Mouse (Mus musculus) heart, adult 2 months (tissue): ENCODE data around the gene Stap1. TPM values are rescaled to one million over a fixed set of nuclear protein-coding genes. Genes with fewer than 3 reads are reported as not detected.

Source experiments
- DNase-seq, 2 experiments: peaks; one replicate each; pipeline ENCODE4 v3.0.0; 2021
- H3K27ac ChIP-seq: fragments of 200-600 bp; 2 replicates; pipeline ENCODE4 v1.8.1; 2022
- H3K27me3 ChIP-seq: fragments of 200-500 bp; 2 replicates; pipeline ENCODE4 v1.6.1; 2012; ENCODE audit warnings: mild to moderate bottlenecking, low read length, inconsistent platforms, mixed read lengths; ENCODE audit not compliant: control insufficient read depth, insufficient read depth
- H3K36me3 ChIP-seq: fragments of 200-500 bp; 2 replicates; pipeline ENCODE4 v1.6.1; 2012; ENCODE audit warnings: low read length, inconsistent platforms; ENCODE audit not compliant: control insufficient read depth, insufficient read depth
- H3K4me1 ChIP-seq: fragments of 200-500 bp; 2 replicates; pipeline ENCODE4 v1.6.1; 2011; ENCODE audit warnings: low read length; ENCODE audit not compliant: control insufficient read depth, insufficient read depth
- H3K4me3 ChIP-seq: fragments of 200-600 bp; 2 replicates; pipeline ENCODE4 v1.8.1; 2022
- H3K79me2 ChIP-seq: fragments of 200-500 bp; replicated peaks from 2 replicates; pipeline ENCODE4 v1.6.1; 2012; ENCODE audit warnings: mild to moderate bottlenecking, inconsistent platforms, low read length, moderate library complexity, mixed read lengths; ENCODE audit not compliant: control insufficient read depth, insufficient read depth
- H3K9ac ChIP-seq: fragments of 200-500 bp; 2 replicates; pipeline ENCODE4 v1.6.1; 2012; ENCODE audit warnings: low read depth, mild to moderate bottlenecking, control low read depth, inconsistent platforms, low read length, mixed read lengths
- CTCF ChIP-seq: fragments of 200-600 bp; IDR thresholded peaks from 2 replicates; pipeline ENCODE4 v1.8.1; 2022; ENCODE audit warnings: antibody characterized with exemption, mild to moderate bottlenecking, moderate library complexity
- EP300 ChIP-seq: fragments of 200-500 bp; IDR thresholded peaks from 2 replicates; pipeline ENCODE4 v1.6.1; 2011; ENCODE audit warnings: low read depth, low read length, control low read depth; ENCODE audit not compliant: insufficient read depth
- POLR2A ChIP-seq: fragments of 200-500 bp; IDR thresholded peaks from 2 replicates; pipeline ENCODE4 v1.6.1; 2011; ENCODE audit warnings: mild to moderate bottlenecking, low read depth, low read length, control low read depth; ENCODE audit not compliant: insufficient read depth
- WGBS: fragments of 180-500 bp; shearing (Covaris S2); methylation state at CpG from one replicate; pipeline ENCODE4 v1.1.7; 2018; 5-methylcytosine and 5-hydroxymethylcytosine counted together
- intact Hi-C: fragments of 180-260 bp; cut with DNase I; formaldehyde crosslinking; loops from one replicate; pipeline ENCODE4 v1.15.1; 2025
- polyA plus RNA-seq: library from polyadenylated mRNA; depleted of rRNA; stranded (reverse); fragments of >200 nt; gene quantifications from 2 replicates; pipeline ENCODE4 v1.2.3, GENCODE M21; 2012
- total RNA-seq, 2 experiments: library from RNA; stranded (reverse); gene quantifications; 2 replicates each; pipeline ENCODE4 v1.2.3; 2021

The Stap1 gene
- total and polyA plus RNA-seq, 3 experiments, result 0.57 to 0.68 (median 0.64) TPM

DNA sequence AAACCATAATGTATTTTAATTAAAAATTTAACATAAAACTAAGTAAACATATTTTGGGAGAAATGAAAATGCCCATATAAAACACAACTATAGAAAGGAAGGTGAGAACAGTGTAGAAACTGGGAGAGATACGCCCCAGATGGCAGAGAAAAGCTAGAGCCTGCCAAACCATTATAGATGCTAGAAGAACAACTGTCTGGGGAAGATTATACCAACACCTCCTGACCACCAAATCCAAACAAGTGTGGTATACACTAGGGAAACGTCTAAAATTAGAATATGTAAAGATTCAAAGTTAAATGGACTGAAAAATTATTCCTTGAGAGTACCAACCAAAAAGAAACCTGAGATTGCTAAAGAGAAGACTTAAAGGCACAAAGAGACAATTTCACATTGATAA lies 35.1 kb downstream of the Stap1 start:
- no peaks in the 10 kb centered on the region for H3K27me3 ChIP-seq
- no peak for DNase-seq
- WGBS, result 84% methylated on average over 2 of the region's 2 CpGs
- no peak for TF ChIP-seq POLR2A
- TF ChIP-seq CTCF, result no peak
- TF ChIP-seq EP300, result no peak
- intact Hi-C loops, result no loop called here
- no peaks in the 10 kb centered on the region for H3K79me2 ChIP-seq
- H3K27ac ChIP-seq, result no peak overlapping the region
- H3K36me3 ChIP-seq, result no peaks in the 10 kb centered on the region
- H3K4me3 ChIP-seq, result no peak overlapping the region
- no peak overlapping the region for H3K9ac ChIP-seq
- H3K4me1 ChIP-seq, result no peaks in the 10 kb centered on the region

- Histone ChIP-seq H3K36me3 (peaks cover 6% of the 10 kb centered on the region), H3K27me3 (no peaks in the 10 kb centered on the region), H3K27ac (no peak overlapping the region), H3K4me3 (no peak overlapping the region), H3K9ac (no peak overlapping the region), H3K4me1 (no peaks in the 10 kb centered on the region; the same call in 1 of the 2 replicates), H3K79me2 (no peaks in the 10 kb centered on the region)
- TF ChIP-seq EP300 (no peak), POLR2A (no peak), CTCF (no peak)
- intact Hi-C loops, result no loop called here
- 97% methylated on average over 1 of the region's 1 CpGs for WGBS
- no peak for DNase-seq
Measured at GRCm38 (mm10) chr5:86111074-86111473, 39.5 kb downstream of the Stap1 start.

GRCm38 (mm10) chr5:86113037-86113436 lies 41.5 kb downstream of the Stap1 start:
- H3K4me1 ChIP-seq, result no peaks in the 10 kb centered on the region; the same call in 1 of the 2 replicates
- DNase-seq, result no peak
- no peaks in the 10 kb centered on the region for H3K79me2 ChIP-seq
- H3K4me3 ChIP-seq, result no peak overlapping the region
- H3K27ac ChIP-seq, result no peak overlapping the region
- 56% methylated on average over 2 of the region's 2 CpGs for WGBS
- intact Hi-C loops, result no loop called here
- H3K36me3 ChIP-seq, result peaks cover 6% of the 10 kb centered on the region
- no peak overlapping the region for H3K9ac ChIP-seq
- no peaks in the 10 kb centered on the region for H3K27me3 ChIP-seq
- no peak for TF ChIP-seq POLR2A
- TF ChIP-seq CTCF, result no peak
- no peak for TF ChIP-seq EP300

- no peak overlapping the region for H3K27ac ChIP-seq
- TF ChIP-seq POLR2A (no peak), CTCF (no peak), EP300 (no peak)
- no peaks in the 10 kb centered on the region; the same call in 1 of the 2 replicates for H3K4me1 ChIP-seq
- H3K4me3 ChIP-seq, result no peak overlapping the region
- intact Hi-C loops, result no loop called here
- H3K27me3 ChIP-seq, result no peaks in the 10 kb centered on the region
- DNase-seq, result no peak
- no peak overlapping the region for H3K9ac ChIP-seq
- peaks cover 6% of the 10 kb centered on the region for H3K36me3 ChIP-seq
- no peaks in the 10 kb centered on the region for H3K79me2 ChIP-seq
- 46% methylated on average over 1 of the region's 1 CpGs for WGBS
Measured at GRCm38 (mm10) chr5:86113997-86114396, 42.5 kb downstream of the Stap1 start.

DNA sequence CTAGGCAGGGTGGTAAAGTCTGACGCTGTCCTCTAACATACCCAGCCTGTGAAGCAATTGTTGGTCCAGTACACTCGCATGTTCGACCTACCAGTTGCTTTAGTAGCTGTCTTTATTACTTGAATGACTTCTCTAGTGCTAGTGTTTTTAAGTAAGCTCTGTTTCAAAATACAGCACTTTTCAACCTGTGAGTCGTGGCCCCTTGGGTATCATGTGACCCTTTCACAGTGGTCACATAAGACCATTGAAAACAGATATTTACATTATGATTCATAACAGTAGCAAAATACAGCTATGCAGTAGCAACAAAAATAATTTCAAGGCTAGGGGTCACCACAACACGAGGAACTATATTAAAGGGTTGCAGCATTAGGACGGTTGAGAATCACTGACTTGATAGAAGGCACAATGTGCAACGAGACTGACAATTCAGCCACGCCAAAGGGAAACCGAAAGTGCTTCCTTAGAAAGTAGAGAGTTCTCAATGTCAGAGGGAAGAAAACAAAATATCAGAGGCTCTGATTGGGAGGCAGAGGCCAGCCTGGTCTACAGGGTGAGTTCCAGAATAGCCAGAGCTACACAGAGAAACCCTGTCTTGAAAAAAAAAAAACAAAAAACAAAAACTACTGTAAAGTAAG lies 47.0 kb downstream of the Stap1 start:
- WGBS, result 81% methylated on average over 9 of the region's 9 CpGs
- Histone ChIP-seq H3K27ac (no peak overlapping the region), H3K79me2 (no peaks in the 10 kb centered on the region), H3K4me1 (no peaks in the 10 kb centered on the region; the same call in 1 of the 2 replicates), H3K4me3 (no peak overlapping the region), H3K36me3 (peaks cover 3% of the 10 kb centered on the region), H3K27me3 (no peaks in the 10 kb centered on the region), H3K9ac (no peak overlapping the region)
- intact Hi-C loops, result no loop called here
- no peak for TF ChIP-seq CTCF
- TF ChIP-seq POLR2A, result no peak
- TF ChIP-seq EP300, result no peak
- DNase-seq, result no peak

DNA sequence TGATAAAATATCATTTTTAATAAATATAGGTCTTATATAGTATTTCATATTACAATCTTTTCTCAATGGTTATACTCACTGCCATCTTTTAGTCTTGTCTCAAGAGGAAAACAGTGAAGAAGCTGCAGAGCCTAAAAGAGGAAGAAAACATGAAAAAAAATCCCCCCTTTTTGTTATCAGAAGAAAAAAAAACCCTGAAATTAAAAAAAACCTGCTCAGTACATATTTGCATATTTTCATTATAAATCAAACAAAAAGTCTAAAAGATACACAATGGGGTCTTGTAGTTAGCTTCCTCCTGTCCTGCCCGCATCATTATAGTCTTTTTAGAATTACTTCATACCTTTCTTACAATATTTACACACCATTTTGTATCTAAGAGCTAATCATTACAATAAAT lies 57.2 kb downstream of the Stap1 start:
- Histone ChIP-seq H3K4me1 (no peaks in the 10 kb centered on the region), H3K27ac (no peak overlapping the region), H3K9ac (no peak overlapping the region), H3K79me2 (no peaks in the 10 kb centered on the region), H3K4me3 (no peak overlapping the region), H3K27me3 (no peaks in the 10 kb centered on the region), H3K36me3 (no peaks in the 10 kb centered on the region)
- WGBS, result 96% methylated on average over 1 of the region's 1 CpGs
- intact Hi-C loops, result no loop called here
- no peak for TF ChIP-seq EP300
- no peak for TF ChIP-seq POLR2A
- no peak for TF ChIP-seq CTCF
- DNase-seq, result no peak
